Mouse (Mus musculus) heart, embryonic 11.5 days (tissue): Measurements from ENCODE around the gene Jag1. TPM values are rescaled to one million over a fixed set of nuclear protein-coding genes. Genes with fewer than 3 reads are reported as not detected.

Source experiments
- ATAC-seq: fragments of 200-750 bp; cut with Nextera tagmentation; replicated peaks from 2 replicates; pipeline ENCODE4 v1.8.0; 2017; ENCODE audit warnings: moderate library complexity; ENCODE audit not compliant: insufficient number of reproducible peaks, low FRiP score, low TSS enrichment
- H3K27ac ChIP-seq: fragments of 300-500 bp; sonication (generic); 2 replicates; pipeline ENCODE4 v1.5.1; 2014; ENCODE audit warnings: mild to moderate bottlenecking, low read depth, low read length
- H3K27me3 ChIP-seq: fragments of 300-500 bp; sonication (generic); 2 replicates; pipeline ENCODE4 v1.6.1; 2014; ENCODE audit warnings: mild to moderate bottlenecking, low read length, mixed read lengths; ENCODE audit not compliant: control insufficient read depth, insufficient read depth
- H3K36me3 ChIP-seq: fragments of 300-500 bp; sonication (generic); 2 replicates; pipeline ENCODE4 v1.6.1; 2014; ENCODE audit warnings: mild to moderate bottlenecking, low read length, moderate library complexity, mixed read lengths; ENCODE audit not compliant: control insufficient read depth, insufficient read depth
- H3K4me1 ChIP-seq: fragments of 300-500 bp; sonication (generic); 2 replicates; pipeline ENCODE4 v1.6.1; 2014; ENCODE audit warnings: low read length; ENCODE audit not compliant: control insufficient read depth, insufficient read depth
- H3K4me2 ChIP-seq: fragments of 300-500 bp; sonication (generic); 2 replicates; pipeline ENCODE4 v1.6.1; 2014; ENCODE audit warnings: mild to moderate bottlenecking, moderate library complexity
- H3K4me3 ChIP-seq: fragments of 300-500 bp; sonication (generic); 2 replicates; pipeline ENCODE4 v1.5.1; 2014; ENCODE audit warnings: low read depth, low read length
- H3K9ac ChIP-seq: fragments of 300-500 bp; sonication (generic); 2 replicates; pipeline ENCODE4 v1.6.1; 2014; ENCODE audit warnings: mild to moderate bottlenecking, low read depth, low read length, moderate library complexity
- H3K9me3 ChIP-seq: fragments of 300-500 bp; sonication (generic); replicated peaks from 2 replicates; pipeline ENCODE4 v1.6.1; 2016; ENCODE audit warnings: low read length; ENCODE audit not compliant: control insufficient read depth
- WGBS: fragments of 180-500 bp; shearing (Covaris S2); extraction: QIAGEN DNeasy Blood & Tissue Kit; methylation state at CpG from one replicate; pipeline ENCODE4 v1.1.7; 2014; ENCODE audit not compliant: insufficient replicate concordance; 5-methylcytosine and 5-hydroxymethylcytosine counted together
- polyA plus RNA-seq: library from polyadenylated mRNA; unstranded; fragments of >200 nt; fragmentation: Nextera tagmentation; extraction: Ambion mirVana; gene quantifications from 2 replicates; pipeline ENCODE4 v1.2.1, GENCODE M21; 2014

Gene Jag1
- polyA plus RNA-seq, 1 experiment from 2014 or later: 17.2 TPM

DNA sequence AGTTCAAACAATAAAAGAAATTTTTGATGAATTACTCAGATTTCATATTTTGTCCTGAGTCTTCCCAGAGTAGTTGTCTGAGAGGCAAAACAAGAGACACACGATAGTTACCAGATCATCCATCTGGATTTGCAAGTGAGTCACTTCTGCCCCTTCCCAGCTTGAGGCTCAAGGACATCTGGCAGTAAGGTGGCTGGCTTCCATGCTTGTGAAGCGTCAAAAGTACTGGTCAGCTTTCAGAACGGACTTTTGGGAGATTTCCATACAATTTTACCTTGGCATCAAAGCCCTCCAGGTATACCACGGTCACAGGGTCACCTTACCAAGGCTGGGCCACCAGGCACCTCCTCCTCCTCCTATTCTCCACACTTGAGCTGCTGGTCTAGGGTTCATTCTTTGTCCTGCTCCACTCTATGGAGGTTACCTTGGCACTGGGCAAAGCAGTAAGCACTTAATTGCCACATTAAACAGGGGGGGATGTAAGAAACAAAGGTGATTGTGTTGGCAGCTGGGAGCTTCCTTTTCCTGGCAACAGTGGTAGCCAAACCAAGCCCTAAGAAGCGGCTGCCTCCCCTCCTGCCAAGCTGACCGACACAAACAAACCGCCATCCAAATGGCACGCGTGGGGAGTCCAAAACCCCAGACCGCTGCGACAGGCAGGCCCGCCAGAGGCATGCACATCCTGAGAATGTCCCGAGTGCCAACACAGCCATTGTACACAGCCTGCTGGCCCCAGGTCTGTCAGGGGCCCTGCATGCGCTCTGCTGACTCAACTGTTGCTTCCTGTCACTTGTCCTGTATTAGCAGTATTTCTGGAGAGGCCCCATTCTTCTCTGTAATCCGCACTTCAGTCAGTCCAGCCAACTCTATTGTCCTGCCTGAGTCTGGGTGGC is 6.9 kb downstream of the Jag1 start:
- H3K27ac ChIP-seq: peak overlapping the region; percentile 8; the same call in 1 of the 2 replicates
- peaks cover 2% of the 10 kb centered on the region; the same call in 1 of the 2 replicates for H3K36me3 ChIP-seq
- H3K4me3 ChIP-seq: no peak overlapping the region
- H3K9ac ChIP-seq: no peak overlapping the region
- no peaks in the 10 kb centered on the region for H3K27me3 ChIP-seq
- H3K9me3 ChIP-seq: no peaks in the 10 kb centered on the region
- peak overlapping the region; percentile 29; the same call in 1 of the 2 replicates for H3K4me2 ChIP-seq
- H3K4me1 ChIP-seq: peaks cover 57% of the 10 kb centered on the region
- no peak for ATAC-seq
- 61% methylated on average over 15 of the region's 15 CpGs for WGBS

DNA sequence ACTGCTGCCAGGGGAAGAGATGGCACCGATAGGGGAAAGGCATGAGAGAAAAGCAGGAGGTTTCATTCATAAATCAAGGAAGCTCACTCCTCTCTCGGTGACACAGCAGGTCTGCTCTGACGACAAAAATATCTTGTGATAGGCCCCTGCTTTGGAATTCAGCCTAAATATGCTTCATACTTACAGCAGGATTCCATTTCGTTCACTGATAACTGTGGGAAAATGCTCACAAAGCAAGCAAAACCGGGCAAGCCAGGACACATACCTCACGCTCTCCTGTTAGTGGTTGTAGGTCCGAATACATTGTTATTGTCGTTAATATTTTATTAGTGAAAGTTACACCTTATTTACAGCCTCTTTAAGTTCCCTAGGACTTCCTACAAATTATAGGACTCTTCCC is 8.5 kb downstream of the Jag1 start:
- Histone ChIP-seq H3K4me2 (0 out of 2 replicates have a peak overlapping the region, but pooled peaks have one; percentile 25), H3K9me3 (no peaks in the 10 kb centered on the region), H3K4me3 (no peak overlapping the region), H3K36me3 (peaks cover 2% of the 10 kb centered on the region; the same call in 1 of the 2 replicates), H3K27ac (no peak overlapping the region), H3K4me1 (peaks cover 60% of the 10 kb centered on the region), H3K27me3 (no peaks in the 10 kb centered on the region), H3K9ac (no peak overlapping the region)
- no peak for ATAC-seq
- WGBS: 48% methylated on average over 8 of the region's 8 CpGs

DNA sequence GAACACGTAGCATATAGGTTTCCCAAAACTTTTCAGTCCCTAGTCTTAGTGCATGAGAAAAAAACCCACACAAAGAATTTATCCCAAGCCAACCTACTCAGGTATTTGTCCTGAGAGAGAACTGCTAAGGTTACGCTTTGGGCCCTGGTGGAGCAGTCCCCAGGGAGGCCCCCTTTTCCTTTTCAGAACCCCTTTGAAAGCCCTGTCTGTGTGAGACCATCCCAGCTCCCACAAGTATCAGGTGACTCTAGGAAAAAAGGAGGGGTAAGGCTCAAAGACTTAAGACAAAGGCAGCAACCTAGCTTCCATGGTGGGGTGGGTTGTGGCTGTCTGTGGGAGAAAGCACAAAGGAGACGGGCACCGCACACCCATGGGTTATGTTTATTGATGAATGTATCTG is 9.2 kb downstream of the Jag1 start:
- H3K4me3 ChIP-seq: no peak overlapping the region
- H3K9ac ChIP-seq: no peak overlapping the region
- no peaks in the 10 kb centered on the region for H3K9me3 ChIP-seq
- H3K27ac ChIP-seq: no peak overlapping the region
- peaks cover 53% of the 10 kb centered on the region for H3K4me1 ChIP-seq
- H3K36me3 ChIP-seq: peaks cover 2% of the 10 kb centered on the region; the same call in 1 of the 2 replicates
- ATAC-seq: no peak
- no peaks in the 10 kb centered on the region for H3K27me3 ChIP-seq
- 69% methylated on average over 4 of the region's 4 CpGs for WGBS
- H3K4me2 ChIP-seq: peak overlapping the region; percentile 19; the same call in 1 of the 2 replicates

DNA sequence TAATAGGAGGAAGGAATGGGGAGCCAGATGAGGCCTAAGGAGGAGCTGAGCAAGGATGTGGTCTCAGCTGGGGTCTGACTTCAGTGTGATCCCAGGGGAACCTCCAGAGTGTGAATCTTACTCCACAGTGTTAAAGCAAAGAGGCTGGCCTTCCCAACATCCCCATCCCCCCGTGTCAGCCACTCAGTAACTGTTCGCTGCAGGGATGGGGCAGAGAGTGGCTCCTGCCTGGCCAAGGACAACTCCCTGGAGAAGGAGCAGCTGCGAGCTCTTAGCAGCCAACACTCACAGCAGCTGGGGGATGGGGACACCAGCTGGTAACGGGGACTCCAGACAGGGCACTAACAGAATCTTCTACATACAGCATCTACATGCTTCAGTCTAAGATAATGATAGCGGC is 15.4 kb downstream of the Jag1 start:
- Histone ChIP-seq H3K36me3 (peaks cover 11% of the 10 kb centered on the region), H3K9me3 (no peaks in the 10 kb centered on the region), H3K4me3 (no peak overlapping the region), H3K27me3 (no peaks in the 10 kb centered on the region), H3K4me2 (no peak overlapping the region), H3K4me1 (peaks cover 3% of the 10 kb centered on the region; the same call in 1 of the 2 replicates), H3K27ac (no peak overlapping the region), H3K9ac (no peak overlapping the region)
- ATAC-seq: no peak
- WGBS: 35% methylated on average over 5 of the region's 5 CpGs

DNA sequence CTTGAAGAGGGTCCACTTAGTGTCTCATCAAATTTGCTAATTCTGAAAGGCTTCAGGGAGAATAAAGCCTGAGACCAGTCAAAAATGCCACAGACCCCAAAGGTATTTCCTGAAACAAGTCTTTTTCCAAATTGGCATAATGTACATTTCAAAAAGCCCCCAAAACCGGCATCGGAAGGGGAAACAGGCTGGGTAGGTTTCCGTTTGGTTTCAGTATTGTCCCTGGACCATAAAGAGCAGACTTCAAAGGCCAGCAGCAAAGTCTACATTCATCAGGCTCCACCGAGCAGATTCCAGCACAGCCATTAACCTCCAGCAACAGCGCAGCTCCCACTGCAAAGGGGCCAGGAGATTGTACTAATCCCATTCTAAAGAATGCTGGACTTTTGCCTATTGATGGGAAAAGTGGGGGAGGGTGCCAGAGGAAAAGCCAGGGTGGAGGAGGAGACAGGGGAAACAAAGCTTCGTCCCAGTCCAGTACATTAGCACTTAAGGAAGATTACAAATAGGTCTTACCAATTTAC is 17.2 kb downstream of the Jag1 start:
- Histone ChIP-seq H3K9ac (no peak overlapping the region), H3K27ac (no peak overlapping the region), H3K4me1 (peaks cover 3% of the 10 kb centered on the region; the same call in 1 of the 2 replicates), H3K4me3 (no peak overlapping the region), H3K4me2 (no peak overlapping the region), H3K9me3 (no peaks in the 10 kb centered on the region), H3K36me3 (peaks cover 12% of the 10 kb centered on the region), H3K27me3 (no peaks in the 10 kb centered on the region)
- ATAC-seq: no peak
- WGBS: 35% methylated on average over 6 of the region's 6 CpGs

DNA sequence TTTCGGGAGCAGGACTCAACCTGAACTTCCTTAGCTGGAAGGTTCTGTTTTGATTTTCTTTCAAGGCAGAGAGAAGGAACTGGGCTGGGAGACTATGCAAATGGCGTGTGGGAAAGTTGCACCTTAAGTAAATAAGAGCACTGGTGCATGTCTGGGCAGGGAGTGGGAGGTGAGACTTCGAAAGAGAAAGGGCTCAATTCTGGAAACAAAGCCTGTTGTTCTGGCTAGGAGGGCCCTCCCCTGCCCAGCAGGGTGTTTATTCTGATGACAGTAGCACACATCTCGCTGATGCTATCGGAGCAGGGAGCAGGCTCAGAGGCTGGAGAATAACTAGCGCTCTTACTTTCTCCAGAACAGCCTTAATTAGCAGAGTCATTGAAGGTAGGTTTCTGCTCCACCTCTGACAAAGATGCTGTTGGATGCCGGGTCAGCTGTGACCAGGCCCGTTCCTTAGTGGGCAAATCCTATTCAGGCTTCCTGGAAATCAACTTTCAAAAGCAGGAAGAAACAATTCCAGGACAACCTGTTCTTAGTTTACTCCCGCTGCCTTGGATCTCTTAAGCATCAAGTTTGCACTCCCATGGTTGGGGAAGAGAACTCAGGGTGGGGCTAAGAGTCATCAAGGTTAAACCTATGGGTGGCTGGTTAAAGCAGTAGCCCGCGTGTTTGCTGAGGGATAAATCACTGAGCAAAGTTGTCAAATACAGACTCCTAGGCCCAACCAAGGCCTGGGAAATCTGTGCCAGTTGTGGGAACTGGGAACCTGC is 18.0 kb downstream of the Jag1 start:
- Histone ChIP-seq H3K27me3 (no peaks in the 10 kb centered on the region), H3K27ac (no peak overlapping the region), H3K36me3 (peaks cover 14% of the 10 kb centered on the region), H3K9me3 (no peaks in the 10 kb centered on the region), H3K9ac (no peak overlapping the region), H3K4me1 (peaks cover 3% of the 10 kb centered on the region; the same call in 1 of the 2 replicates), H3K4me3 (no peak overlapping the region), H3K4me2 (no peak overlapping the region)
- WGBS: 59% methylated on average over 11 of the region's 11 CpGs
- no peak for ATAC-seq

DNA sequence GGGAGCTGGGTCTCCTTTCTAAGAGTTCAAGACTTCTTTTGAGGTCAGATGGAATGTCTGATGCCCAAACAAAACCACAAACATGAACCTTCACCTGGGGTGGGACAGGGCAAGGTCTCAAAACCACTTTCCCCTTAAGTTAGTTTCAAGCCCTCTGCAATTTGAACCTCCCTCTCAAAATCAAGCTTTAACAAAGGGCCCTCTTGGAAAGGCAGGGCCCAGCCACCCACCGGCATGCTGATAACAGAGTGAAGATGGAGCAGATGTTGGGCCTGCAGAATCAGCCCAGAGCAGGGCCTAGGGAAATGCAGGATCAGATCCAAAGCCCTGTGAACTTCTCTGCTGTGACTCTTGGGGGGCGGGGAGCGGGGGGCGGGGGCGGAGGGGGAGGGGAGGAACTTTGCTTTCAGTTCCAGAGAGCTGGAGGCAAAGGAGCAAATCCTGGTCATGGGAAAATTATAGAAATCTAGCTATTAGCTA is 19.4 kb downstream of the Jag1 start:
- 19% methylated on average over 5 of the region's 5 CpGs for WGBS
- Histone ChIP-seq H3K4me1 (no peaks in the 10 kb centered on the region; the same call in 1 of the 2 replicates), H3K36me3 (peaks cover 18% of the 10 kb centered on the region)

DNA sequence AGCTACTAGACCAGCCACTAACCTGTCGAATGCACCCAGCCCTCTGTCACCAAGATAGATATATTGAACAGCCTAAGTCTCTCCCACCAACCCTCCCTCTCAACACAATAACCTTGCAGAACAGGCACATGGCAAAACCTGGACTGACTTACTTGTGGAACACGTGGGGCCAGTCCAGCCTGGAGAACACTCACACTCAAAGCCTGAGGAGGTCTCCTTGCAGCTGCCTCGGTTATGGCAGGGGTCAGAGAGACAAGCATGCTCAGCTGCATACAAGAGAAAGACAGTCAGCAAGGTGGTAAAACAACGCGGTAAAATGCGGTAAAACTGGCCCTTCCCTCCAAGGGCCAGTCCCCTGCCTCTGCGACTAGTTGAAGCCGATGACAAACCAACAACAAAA is 22.1 kb downstream of the Jag1 start:
- no peak overlapping the region for H3K4me2 ChIP-seq
- H3K9me3 ChIP-seq: no peaks in the 10 kb centered on the region
- no peak overlapping the region for H3K27ac ChIP-seq
- H3K36me3 ChIP-seq: peaks cover 36% of the 10 kb centered on the region
- H3K4me3 ChIP-seq: no peak overlapping the region
- H3K27me3 ChIP-seq: no peaks in the 10 kb centered on the region
- WGBS: 72% methylated on average over 8 of the region's 8 CpGs
- H3K9ac ChIP-seq: no peak overlapping the region
- no peak for ATAC-seq
- no peaks in the 10 kb centered on the region; the same call in 1 of the 2 replicates for H3K4me1 ChIP-seq

More for the DNA sequence above, 19.4 kb downstream of the Jag1 start:
- Histone ChIP-seq H3K4me3 (no peak overlapping the region), H3K4me2 (no peak overlapping the region), H3K9ac (no peak overlapping the region), H3K27ac (no peak overlapping the region), H3K27me3 (no peaks in the 10 kb centered on the region), H3K9me3 (no peaks in the 10 kb centered on the region)
- no peak for ATAC-seq
